Mouse (Mus musculus) CH12.LX (cell line): ENCODE results near the gene Lrig1. TPM values are rescaled to one million over a fixed set of nuclear protein-coding genes. Genes with fewer than 3 reads are reported as not detected.

Source experiments
- DNase-seq: peaks from one replicate; pipeline ENCODE4 v3.0.0-alpha.2; 2013; ENCODE audit errors: extremely low read depth
- H3K27ac ChIP-seq: 2 replicates; pipeline ENCODE4 v1.5.1; 2012; ENCODE audit warnings: low read depth, mild to moderate bottlenecking, control low read depth, moderate library complexity; ENCODE audit not compliant: insufficient read depth
- H3K27me3 ChIP-seq: replicated peaks from 2 replicates; pipeline ENCODE3; 2012; ENCODE audit warnings: inconsistent platforms
- H3K36me3 ChIP-seq, 2 experiments: replicated peaks in 1 of 2; 2 replicates each; pipeline versions ENCODE3 to v1.6.1; 2012; ENCODE audit warnings: inconsistent platforms in 1 of 2, low read length in 1 of 2, mild to moderate bottlenecking in 1 of 2, mixed read lengths in 1 of 2, moderate library complexity in 1 of 2; ENCODE audit not compliant: control insufficient read depth in 1 of 2, insufficient read depth in 1 of 2
- H3K4me1 ChIP-seq, 2 experiments: 2 replicates each; pipeline ENCODE4 v1.6.1; 2012; ENCODE audit warnings: inconsistent platforms in 1 of 2, moderate library complexity in 1 of 2; ENCODE audit not compliant: insufficient read depth in 2 of 2, control insufficient read depth in 1 of 2
- H3K4me2 ChIP-seq: 2 replicates; pipeline ENCODE4 v1.6.1; 2012; ENCODE audit warnings: low read depth, mild to moderate bottlenecking, control low read depth; ENCODE audit not compliant: poor library complexity, insufficient read depth, severe bottlenecking
- H3K4me3 ChIP-seq, 3 experiments: fragments of 150-350 bp in 1 of 3; sonication (generic) in 1 of 3; replicated peaks in 1 of 3; 2 replicates each; pipeline versions ENCODE3 to v1.5.1; 2011 to 2012; ENCODE audit warnings: low read depth in 2 of 3, low read length in 2 of 3, mild to moderate bottlenecking in 2 of 3, moderate library complexity in 2 of 3, control low read depth in 1 of 3, improper control_type of control experiment in 1 of 3, inconsistent platforms in 1 of 3, mixed read lengths in 1 of 3; ENCODE audit not compliant: poor library complexity in 1 of 3
- H3K79me2 ChIP-seq: replicated peaks from 2 replicates; pipeline ENCODE4 v1.6.1; 2012; ENCODE audit warnings: mild to moderate bottlenecking, moderate library complexity; ENCODE audit not compliant: control insufficient read depth, poor library complexity, insufficient read depth, severe bottlenecking; ENCODE audit errors: extremely low read depth
- H3K9ac ChIP-seq: 2 replicates; pipeline ENCODE4 v1.6.1; 2012; ENCODE audit warnings: low read depth, mild to moderate bottlenecking, control low read depth, moderate library complexity; ENCODE audit not compliant: insufficient read depth
- H3K9me3 ChIP-seq: replicated peaks from 2 replicates; pipeline ENCODE3; 2012; ENCODE audit warnings: low read length, inconsistent platforms, mixed read lengths
- CHD2 ChIP-seq: IDR thresholded peaks from 2 replicates; pipeline ENCODE4 v1.6.1; 2011; ENCODE audit warnings: low read length, improper control_type of control experiment
- E2F4 ChIP-seq: IDR thresholded peaks from 2 replicates; pipeline ENCODE4 v1.6.1; 2011; ENCODE audit warnings: low read depth, low read length, improper control_type of control experiment; ENCODE audit not compliant: insufficient replicate concordance
- EP300 ChIP-seq: IDR thresholded peaks from 2 replicates; pipeline ENCODE4 v1.6.1; 2011; ENCODE audit warnings: low read length, improper control_type of control experiment
- ETS1 ChIP-seq: conservative IDR thresholded peaks from 2 replicates; pipeline ENCODE4 v1.6.1; 2012; ENCODE audit warnings: low read depth, mild to moderate bottlenecking, inconsistent platforms, low read length, improper control_type of control experiment, moderate library complexity
- JUND ChIP-seq: conservative IDR thresholded peaks from 2 replicates; pipeline ENCODE4 v1.6.1; 2011; ENCODE audit warnings: low read depth, low read length, improper control_type of control experiment
- MAX ChIP-seq: IDR thresholded peaks from 2 replicates; pipeline ENCODE4 v1.6.1; 2011; ENCODE audit warnings: low read length, improper control_type of control experiment
- MAZ ChIP-seq: IDR thresholded peaks from 2 replicates; pipeline ENCODE4 v1.6.1; 2012; ENCODE audit warnings: low read depth, mild to moderate bottlenecking, inconsistent platforms, low read length, improper control_type of control experiment, moderate library complexity
- NELFE ChIP-seq: IDR thresholded peaks from 2 replicates; pipeline ENCODE4 v1.6.1; 2011; ENCODE audit warnings: low read depth, low read length, improper control_type of control experiment
- NRF1 ChIP-seq: IDR thresholded peaks from 2 replicates; pipeline ENCODE4 v1.6.1; 2014; ENCODE audit warnings: low read depth, mild to moderate bottlenecking, inconsistent platforms, low read length, improper control_type of control experiment, moderate library complexity
- TBP ChIP-seq: conservative IDR thresholded peaks from 2 replicates; pipeline ENCODE4 v1.6.1; 2011; ENCODE audit warnings: low read depth, low read length, improper control_type of control experiment
- TCF12 ChIP-seq: IDR thresholded peaks from 2 replicates; pipeline ENCODE4 v1.6.1; 2014; ENCODE audit warnings: low read depth, mild to moderate bottlenecking, inconsistent platforms, low read length, improper control_type of control experiment
- USF2 ChIP-seq: conservative IDR thresholded peaks from 2 replicates; pipeline ENCODE4 v1.6.1; 2011; ENCODE audit warnings: low read depth, low read length, improper control_type of control experiment
- ZMIZ1 ChIP-seq: IDR thresholded peaks from 2 replicates; pipeline ENCODE4 v1.6.1; 2012; ENCODE audit warnings: low read depth, mild to moderate bottlenecking, inconsistent platforms, low read length, improper control_type of control experiment
- dilution Hi-C: fragments of 300-500 bp; cut with MboI; formaldehyde crosslinking; loops from 2 replicates; pipeline ENCODE4 v1.14.3; 2020; ENCODE audit warnings: low sequenced_read_pairs; ENCODE audit not compliant: extremely low pct_unique_long_range_greater_than_20kb, extremely low pct_ligation_motif_present
- in situ Hi-C: fragments of 300-500 bp; cut with MboI; formaldehyde crosslinking; loops from 3 replicates; pipeline ENCODE4 v1.14.3; 2019; ENCODE audit warnings: low sequenced_read_pairs, low pct_ligation_motif_present, low pct_unique_long_range_greater_than_20kb, mixed read lengths
- polyA plus RNA-seq: library from polyadenylated mRNA; unstranded; fragments of >175 nt; gene quantifications from 2 replicates; pipeline ENCODE4 v1.2.1, GENCODE M21; 2012; ENCODE audit warnings: low read depth; ENCODE audit not compliant: insufficient read length
- total RNA-seq, 2 experiments: library from RNA; depleted of rRNA; stranded (reverse); fragments of 300-350 nt in 1 of 2; fragments of >200 nt in 1 of 2; gene quantifications; 2 replicates each; pipeline ENCODE4 v1.2.3; 2012 to 2014

Lrig1 gene
- total and polyA plus RNA-seq, 3 experiments, result 0.43 TPM; not detected in 2

GRCm38 (mm10) chr6:94665248-94665647 is 34.7 kb downstream of the Lrig1 start:
- Histone ChIP-seq H3K4me1 (peaks cover 0 to 7% of the 10 kb centered on the region in 2 experiments; a peak in 2 of 4 replicates), H3K4me2 (no peak overlapping the region), H3K4me3 (no peak overlapping the region), H3K27ac (no peak overlapping the region), H3K9me3 (no peaks in the 10 kb centered on the region), H3K9ac (no peak overlapping the region), H3K36me3 (no peaks in the 10 kb centered on the region), H3K79me2 (no peaks in the 10 kb centered on the region), H3K27me3 (no peaks in the 10 kb centered on the region)
- dilution Hi-C loops, result no loop called here
- TF ChIP-seq NELFE (no peak), TBP (no peak), NRF1 (no peak)
- in situ Hi-C loops, result no loop called here
- no peak for DNase-seq

- no peak for DNase-seq
- dilution Hi-C loops, result no loop called here
- Histone ChIP-seq H3K4me3 (no peak overlapping the region), H3K79me2 (no peaks in the 10 kb centered on the region), H3K36me3 (no peaks in the 10 kb centered on the region), H3K4me1 (peaks cover 0 to 7% of the 10 kb centered on the region in 2 experiments; a peak in 2 of 4 replicates), H3K9ac (no peak overlapping the region), H3K9me3 (no peaks in the 10 kb centered on the region), H3K27me3 (no peaks in the 10 kb centered on the region), H3K27ac (no peak overlapping the region), H3K4me2 (no peak overlapping the region)
- no peak for TF ChIP-seq CHD2
- TF ChIP-seq USF2, result no peak
- TF ChIP-seq ETS1, result no peak
- TF ChIP-seq MAX, result no peak
- no peak for TF ChIP-seq EP300
- no peak for TF ChIP-seq JUND
- TF ChIP-seq NELFE, result no peak
- in situ Hi-C loops, result no loop called here
These were observed 36.0 kb downstream of the Lrig1 start for GRCm38 (mm10) chr6:94664000-94664399.

- H3K27me3 ChIP-seq, result no peaks in the 10 kb centered on the region
These were observed 38.0 kb downstream of the Lrig1 start for GRCm38 (mm10) chr6:94661923-94662322.

More at GRCm38 (mm10) chr6:94661923-94662322, 38.0 kb downstream of the Lrig1 start:
- DNase-seq, result no peak
- TF ChIP-seq E2F4 (no peak), ZMIZ1 (no peak), NELFE (no peak), TCF12 (no peak), MAZ (no peak), ETS1 (no peak), NRF1 (no peak)
- H3K27ac ChIP-seq, result no peak overlapping the region
- in situ Hi-C loops, result no loop called here
- H3K4me3 ChIP-seq, result no peak overlapping the region
- H3K9ac ChIP-seq, result no peak overlapping the region
- H3K36me3 ChIP-seq, result no peaks in the 10 kb centered on the region
- no peaks in the 10 kb centered on the region for H3K9me3 ChIP-seq
- H3K4me2 ChIP-seq, result no peak overlapping the region
- dilution Hi-C loops, result no loop called here
- no peaks in the 10 kb centered on the region for H3K79me2 ChIP-seq
- H3K4me1 ChIP-seq, result peaks cover 0 to 7% of the 10 kb centered on the region in 2 experiments; a peak in 2 of 4 replicates
